24 mouse cellular contexts compared by ENCODE assay signal in genomic region chr3:146610322-146610721, GRCm38 (mm10). TPM values are rescaled to one million over a fixed set of nuclear protein-coding genes. Genes with fewer than 3 reads are reported as not detected.
"Had no signal": no experiment of that assay in that cellular context is flagged by ENCODE, and none has a peak within 500 bp of the region (broad histone marks: within the 10 kb centered on the region; RNA-seq: fewer than 3 reads in every experiment).

No protein-coding gene starts in this region.

- H3K9me3 ChIP-seq: limb, embryonic 13.5 days; neural tube, embryonic 15.5 days had no signal

- DNase-seq: kidney, adult 11 months; kidney, adult 9 months; kidney, postnatal 36 days; lung, adult 2 months; lung, postnatal 36 days; midbrain, embryonic 14.5 days; spleen, adult 18-20 months; thymus, adult 2 months; thymus, postnatal 25 days had no signal

- ATAC-seq: lung, postnatal 0 days had no signal

- H3K4me3 ChIP-seq: limb, embryonic 13.5 days; myocyte; neural tube, embryonic 15.5 days had no signal

- H3K36me3 ChIP-seq: limb, embryonic 13.5 days; neural tube, embryonic 15.5 days had no signal

- H3K27me3 ChIP-seq: limb, embryonic 13.5 days; neural tube, embryonic 15.5 days had no signal

- H3K27ac ChIP-seq: kidney, postnatal 0 days; limb, embryonic 13.5 days; liver, embryonic 14.5 days; neural tube, embryonic 15.5 days had no signal

- H3K4me1 ChIP-seq: limb, embryonic 13.5 days had no signal

RNA-seq across cellular contexts. Expression of gene Dnase2b, which starts 5.1 kb away (rescaled TPM):
- total RNA-seq: layer of hippocampus, adult 18-20 months; layer of hippocampus, postnatal 10 days; megakaryocyte progenitor cell, adult 5-6 weeks had no signal
- polyA plus RNA-seq: intestine, embryonic 14.5 days; kidney, postnatal 0 days; limb, embryonic 13.5 days; midbrain, embryonic 14.5 days; myocyte; neural tube, embryonic 11.5 days; neural tube, embryonic 15.5 days; stomach, embryonic 14.5 days; testis, adult 2 months; thymus, adult 2 months; urinary bladder, adult 2 months had no signal

RNA-seq across cellular contexts. Expression of gene Uox, which starts 40.1 kb away (rescaled TPM):
- total RNA-seq: megakaryocyte progenitor cell, adult 5-6 weeks had no signal
- polyA plus RNA-seq: intestine, embryonic 14.5 days; midbrain, embryonic 14.5 days; myocyte; neural tube, embryonic 11.5 days; neural tube, embryonic 15.5 days; stomach, embryonic 14.5 days; urinary bladder, adult 2 months had no signal

RNA-seq across cellular contexts. Expression of gene 4930503B20Rik, which starts 40.8 kb away (rescaled TPM):
- total RNA-seq: layer of hippocampus, adult 18-20 months; layer of hippocampus, postnatal 10 days; liver, adult 2 months; megakaryocyte progenitor cell, adult 5-6 weeks had no signal
- polyA plus RNA-seq: intestine, embryonic 14.5 days; kidney, postnatal 0 days; limb, embryonic 13.5 days; liver, adult 2 months; liver, embryonic 14.5 days; lung, adult 2 months; lung, postnatal 0 days; midbrain, embryonic 14.5 days; myocyte; neural tube, embryonic 11.5 days; neural tube, embryonic 15.5 days; stomach, embryonic 14.5 days had no signal
